Mouse (Mus musculus) forebrain, embryonic 10.5 days (tissue): Measurements from ENCODE around the gene Tmem9. TPM values are rescaled to one million over a fixed set of nuclear protein-coding genes. Genes with fewer than 3 reads are reported as not detected.

ENCODE experiments used
- DNase-seq: peaks from one replicate; pipeline ENCODE4 v3.0.0-alpha.2; 2017; ENCODE audit warnings: low spot score; ENCODE audit errors: extremely low spot score
- H3K27ac ChIP-seq: fragments of 300-500 bp; sonication (generic); 2 replicates; pipeline ENCODE4 v1.5.1; 2016; ENCODE audit warnings: mild to moderate bottlenecking
- H3K27me3 ChIP-seq: fragments of 300-500 bp; sonication (generic); 2 replicates; pipeline ENCODE4 v1.6.1; 2016; ENCODE audit warnings: mild to moderate bottlenecking; ENCODE audit not compliant: poor library complexity, severe bottlenecking
- H3K36me3 ChIP-seq: fragments of 300-500 bp; sonication (generic); replicated peaks from 2 replicates; pipeline ENCODE4 v1.6.1; 2016; ENCODE audit warnings: mild to moderate bottlenecking, moderate library complexity
- H3K4me1 ChIP-seq: fragments of 300-500 bp; sonication (generic); 2 replicates; pipeline ENCODE4 v1.6.1; 2016
- H3K4me3 ChIP-seq: fragments of 300-500 bp; sonication (generic); 2 replicates; pipeline ENCODE4 v1.5.1; 2016; ENCODE audit warnings: mild to moderate bottlenecking, moderate library complexity
- H3K9me3 ChIP-seq: fragments of 300-500 bp; sonication (generic); 2 replicates; pipeline ENCODE4 v1.6.1; 2016; ENCODE audit warnings: mild to moderate bottlenecking, moderate library complexity
- WGBS: fragments of 180-500 bp; shearing (Covaris S2); methylation state at CpG from one replicate; pipeline ENCODE4 v1.1.7; 2016; 5-methylcytosine and 5-hydroxymethylcytosine counted together
- polyA plus RNA-seq: library from polyadenylated mRNA; unstranded; fragments of >200 nt; fragmentation: Nextera tagmentation; extraction: Ambion mirVana; gene quantifications from 2 replicates; pipeline ENCODE4 v1.2.1, GENCODE M21; 2016

The Tmem9 gene
- polyA plus RNA-seq = 132 and 135 TPM in 2 replicates

DNA sequence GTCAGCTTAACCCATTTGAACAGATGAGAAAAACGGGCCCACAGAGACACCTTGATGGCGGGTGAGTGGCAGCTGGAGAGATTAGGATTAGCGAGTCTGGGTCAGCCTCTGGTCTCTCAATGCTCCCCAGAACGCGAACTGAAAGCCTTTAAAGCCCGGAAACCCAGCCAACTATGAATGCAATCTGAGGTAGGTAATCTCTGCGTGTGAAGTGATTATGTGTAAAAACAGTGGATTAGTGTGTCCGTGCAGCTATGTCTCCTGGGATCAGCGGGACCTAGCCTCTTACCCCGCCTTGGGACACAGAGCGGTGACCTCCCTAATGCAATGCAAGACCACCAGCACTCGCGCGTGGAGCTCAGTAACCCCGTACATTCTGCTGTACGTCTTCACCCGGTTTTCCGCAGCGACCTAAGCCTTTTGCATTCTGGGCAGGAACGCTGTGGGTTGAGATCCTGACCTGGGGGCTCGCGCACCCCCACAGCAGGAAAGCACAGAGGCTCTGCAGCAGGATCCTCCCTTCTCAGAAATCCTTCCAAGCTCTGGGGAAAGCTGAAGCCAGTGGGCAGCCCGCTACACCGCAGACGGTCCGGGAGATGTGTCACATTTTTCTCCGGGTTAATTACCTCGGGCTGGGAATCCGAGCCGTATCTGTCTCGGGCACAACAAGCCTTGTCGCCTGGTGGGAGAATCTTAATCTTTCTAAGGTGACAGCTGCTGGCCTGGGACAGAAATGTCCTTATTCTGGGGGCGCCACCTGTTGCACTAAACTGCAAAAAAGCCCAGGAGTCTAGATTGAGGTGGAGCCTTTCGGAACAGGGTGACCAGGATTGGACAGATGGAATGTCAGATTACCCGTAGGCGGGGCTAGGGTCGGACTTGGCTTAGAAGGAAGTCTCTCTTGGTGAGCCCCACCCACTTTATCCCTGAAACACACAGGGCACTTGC, at the start of gene Tmem9:
Tmem9 (plus strand) TSS at position 940 of the 948 bp plus-strand sequence.
- Histone ChIP-seq H3K27me3 (peaks cover 42% of the 10 kb centered on the region), H3K27ac (peak within 1 kb of the TSS; percentile 27; the same call in 1 of the 2 replicates), H3K9me3 (no peaks in the 10 kb centered on the region), H3K36me3 (no peaks in the 10 kb centered on the region), H3K4me1 (peaks cover 13% of the 10 kb centered on the region), H3K4me3 (peak within 1 kb of the TSS; percentile 57)
- peak; percentile 79 for DNase-seq
- WGBS = 2% methylated on average over 37 of the region's 37 CpGs

GRCm38 (mm10) chr1:135958483-135958882, 49.5 kb upstream of the Tmem9 start:
- Histone ChIP-seq H3K27me3 (peaks cover 5% of the 10 kb centered on the region; the same call in 1 of the 2 replicates), H3K9me3 (no peaks in the 10 kb centered on the region), H3K27ac (no peak overlapping the region), H3K36me3 (no peaks in the 10 kb centered on the region), H3K4me1 (no peaks in the 10 kb centered on the region), H3K4me3 (no peak overlapping the region)
- 54% methylated on average over 4 of the region's 4 CpGs for WGBS
- DNase-seq = no peak

- H3K27ac ChIP-seq = no peak overlapping the region
- no peak for DNase-seq
- no peak overlapping the region for H3K4me3 ChIP-seq
- 79% methylated on average over 5 of the region's 5 CpGs for WGBS
- H3K27me3 ChIP-seq = 0 out of 2 replicates have a peak, but pooled peaks cover 5% of the 10 kb centered on the region
- no peaks in the 10 kb centered on the region for H3K4me1 ChIP-seq
- H3K36me3 ChIP-seq = no peaks in the 10 kb centered on the region
- no peaks in the 10 kb centered on the region for H3K9me3 ChIP-seq
Measured at GRCm38 (mm10) chr1:135963177-135963576, 44.8 kb upstream of the Tmem9 start.

- 73% methylated on average over 11 of the region's 11 CpGs for WGBS
- no peak for DNase-seq
- Histone ChIP-seq H3K4me3 (no peak overlapping the region), H3K4me1 (no peaks in the 10 kb centered on the region), H3K36me3 (no peaks in the 10 kb centered on the region), H3K27ac (no peak overlapping the region), H3K27me3 (0 out of 2 replicates have a peak, but pooled peaks cover 4% of the 10 kb centered on the region), H3K9me3 (no peaks in the 10 kb centered on the region)
Measured at GRCm38 (mm10) chr1:135964561-135964960, 43.4 kb upstream of the Tmem9 start.

GRCm38 (mm10) chr1:135967739-135968138, 40.2 kb upstream of the Tmem9 start:
- H3K4me1 ChIP-seq = peaks cover 8% of the 10 kb centered on the region; the same call in 1 of the 2 replicates
- 81% methylated on average over 4 of the region's 4 CpGs for WGBS
- H3K27ac ChIP-seq = no peak overlapping the region
- no peak overlapping the region for H3K4me3 ChIP-seq
- H3K9me3 ChIP-seq = no peaks in the 10 kb centered on the region
- H3K27me3 ChIP-seq = no peaks in the 10 kb centered on the region
- DNase-seq = no peak
- H3K36me3 ChIP-seq = no peaks in the 10 kb centered on the region

DNA sequence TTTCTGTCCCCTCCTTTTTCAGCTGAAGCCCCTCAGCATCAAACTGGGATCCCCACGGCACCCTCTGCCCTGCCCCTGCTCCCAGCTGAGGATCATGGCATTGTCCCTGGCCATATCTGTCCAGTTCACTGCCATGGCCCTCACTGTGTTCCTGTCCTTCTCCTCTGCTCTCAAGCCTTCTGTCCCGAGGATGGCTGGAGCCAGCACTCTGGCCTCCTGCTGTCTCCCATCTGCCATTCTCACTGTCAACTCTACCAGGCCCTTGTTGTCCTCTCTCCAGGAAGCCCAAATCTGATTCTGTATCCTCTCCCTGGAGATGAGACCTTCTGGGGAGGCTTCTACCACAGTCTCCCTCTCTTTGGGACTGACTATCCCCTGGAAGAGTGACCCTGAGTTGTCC, 37.5 kb upstream of the Tmem9 start:
- H3K27ac ChIP-seq = no peak overlapping the region
- no peaks in the 10 kb centered on the region for H3K9me3 ChIP-seq
- H3K4me3 ChIP-seq = no peak overlapping the region
- peaks cover 8% of the 10 kb centered on the region; the same call in 1 of the 2 replicates for H3K4me1 ChIP-seq
- DNase-seq = no peak
- H3K27me3 ChIP-seq = no peaks in the 10 kb centered on the region
- 61% methylated on average over 2 of the region's 2 CpGs for WGBS
- no peaks in the 10 kb centered on the region for H3K36me3 ChIP-seq

DNA sequence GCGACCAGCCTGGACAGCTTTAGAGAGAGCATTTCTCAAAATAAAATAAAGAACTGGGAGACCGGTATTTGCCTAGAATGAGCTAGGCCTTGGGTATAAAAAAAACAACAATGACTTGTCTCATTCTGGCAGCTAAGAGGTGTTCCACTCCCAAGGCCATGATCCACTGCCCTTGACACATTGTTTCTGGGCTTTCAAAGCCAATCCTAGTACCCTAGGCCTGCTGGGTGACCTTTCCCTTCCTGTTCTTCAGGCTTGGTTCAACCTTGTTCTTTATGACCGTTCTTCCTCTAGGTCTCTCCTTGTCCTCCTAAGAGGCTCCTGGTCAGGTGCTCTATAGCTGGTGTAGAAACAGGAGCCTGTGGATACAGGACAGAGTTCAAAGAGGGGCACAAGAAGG, 35.4 kb upstream of the Tmem9 start:
- no peaks in the 10 kb centered on the region for H3K9me3 ChIP-seq
- 94% methylated on average over 3 of the region's 3 CpGs for WGBS
- H3K27ac ChIP-seq = no peak overlapping the region
- H3K4me3 ChIP-seq = no peak overlapping the region
- H3K4me1 ChIP-seq = peaks cover 8% of the 10 kb centered on the region; the same call in 1 of the 2 replicates
- no peaks in the 10 kb centered on the region for H3K36me3 ChIP-seq
- H3K27me3 ChIP-seq = no peaks in the 10 kb centered on the region
- no peak for DNase-seq

DNA sequence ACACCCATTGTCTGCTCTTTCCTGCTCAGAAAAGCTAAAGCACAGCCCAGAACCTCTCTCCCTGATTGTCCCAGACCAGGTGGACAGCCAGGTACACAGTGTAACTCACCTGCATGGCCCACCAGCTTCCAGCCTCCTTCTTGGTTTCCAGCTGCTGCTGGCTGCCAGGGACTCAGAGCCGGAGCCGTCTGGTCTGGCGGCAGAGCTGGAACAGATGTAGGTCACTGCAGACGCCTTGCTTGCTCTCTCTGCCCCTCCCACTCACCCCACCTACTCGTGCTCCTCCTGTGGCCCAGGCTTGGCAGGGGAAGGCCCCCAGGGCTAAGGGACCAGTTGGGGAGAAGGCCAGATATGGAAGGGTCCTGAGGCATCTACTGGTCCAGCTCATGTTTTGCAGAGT, 23.8 kb upstream of the Tmem9 start:
- Histone ChIP-seq H3K27me3 (no peaks in the 10 kb centered on the region), H3K9me3 (no peaks in the 10 kb centered on the region), H3K4me3 (no peak overlapping the region), H3K27ac (no peak overlapping the region), H3K4me1 (peaks cover 3% of the 10 kb centered on the region; the same call in 1 of the 2 replicates), H3K36me3 (no peaks in the 10 kb centered on the region)
- WGBS = 60% methylated on average over 5 of the region's 5 CpGs
- DNase-seq = no peak

- no peaks in the 10 kb centered on the region for H3K36me3 ChIP-seq
- H3K4me3 ChIP-seq = no peak overlapping the region
- H3K27me3 ChIP-seq = no peaks in the 10 kb centered on the region
- no peaks in the 10 kb centered on the region for H3K4me1 ChIP-seq
- no peak for DNase-seq
- H3K9me3 ChIP-seq = no peaks in the 10 kb centered on the region
- no peak overlapping the region for H3K27ac ChIP-seq
Measured at GRCm38 (mm10) chr1:135989876-135990275, 18.1 kb upstream of the Tmem9 start.

- Histone ChIP-seq H3K27ac (no peak overlapping the region), H3K9me3 (no peaks in the 10 kb centered on the region; the same call in 1 of the 2 replicates), H3K4me1 (no peaks in the 10 kb centered on the region), H3K27me3 (no peaks in the 10 kb centered on the region), H3K36me3 (no peaks in the 10 kb centered on the region), H3K4me3 (no peak overlapping the region)
- no peak for DNase-seq
- 78% methylated on average over 4 of the region's 4 CpGs for WGBS
Measured at GRCm38 (mm10) chr1:135993470-135993869, 14.5 kb upstream of the Tmem9 start.

GRCm38 (mm10) chr1:135997537-135997936, 10.4 kb upstream of the Tmem9 start:
- no peak overlapping the region for H3K4me3 ChIP-seq
- no peaks in the 10 kb centered on the region for H3K27me3 ChIP-seq
- 78% methylated on average over 7 of the region's 7 CpGs for WGBS

GRCm38 (mm10) chr1:135999720-136000287, 8.1 kb upstream of the Tmem9 start:
- DNase-seq = no peak
- no peak overlapping the region for H3K4me3 ChIP-seq
- no peaks in the 10 kb centered on the region for H3K36me3 ChIP-seq
- 0 out of 2 replicates have a peak, but pooled peaks cover 3% of the 10 kb centered on the region for H3K27me3 ChIP-seq
- H3K9me3 ChIP-seq = no peaks in the 10 kb centered on the region; the same call in 1 of the 2 replicates
- no peak overlapping the region for H3K27ac ChIP-seq
- H3K4me1 ChIP-seq = no peaks in the 10 kb centered on the region
- 69% methylated on average over 8 of the region's 8 CpGs for WGBS

More at GRCm38 (mm10) chr1:135997537-135997936, 10.4 kb upstream of the Tmem9 start:
- no peaks in the 10 kb centered on the region; the same call in 1 of the 2 replicates for H3K9me3 ChIP-seq
- DNase-seq = no peak
- H3K4me1 ChIP-seq = no peaks in the 10 kb centered on the region
- H3K27ac ChIP-seq = no peak overlapping the region
- no peaks in the 10 kb centered on the region for H3K36me3 ChIP-seq

- Histone ChIP-seq H3K4me3 (no peak overlapping the region), H3K4me1 (no peaks in the 10 kb centered on the region), H3K27ac (no peak overlapping the region), H3K27me3 (peaks cover 18% of the 10 kb centered on the region), H3K36me3 (no peaks in the 10 kb centered on the region), H3K9me3 (no peaks in the 10 kb centered on the region)
- DNase-seq = no peak
- WGBS = 91% methylated on average over 2 of the region's 2 CpGs
Measured at GRCm38 (mm10) chr1:136001438-136001837, 6.5 kb upstream of the Tmem9 start.
